Mouse (Mus musculus) hindbrain, postnatal 0 days (tissue): ENCODE results near the gene Myo3b. TPM values are rescaled to one million over a fixed set of nuclear protein-coding genes. Genes with fewer than 3 reads are reported as not detected.
A peak's percentile ranks its signal among the peaks of the same experiment; 100 is the strongest.

ENCODE experiments used
- ATAC-seq: fragments of 200-750 bp; cut with Nextera tagmentation; 2 replicates; pipeline ENCODE4 v1.8.0; 2017; ENCODE audit warnings: mild to moderate bottlenecking, moderate TSS enrichment, moderate library complexity
- DNase-seq: peaks from one replicate; pipeline ENCODE4 v3.0.0-alpha.2; 2015; ENCODE audit warnings: low spot score
- H3K27ac ChIP-seq: fragments of 300-500 bp; sonication (generic); 2 replicates; pipeline ENCODE4 v1.5.1; 2014; ENCODE audit warnings: mild to moderate bottlenecking
- H3K27me3 ChIP-seq: fragments of 300-500 bp; sonication (generic); 2 replicates; pipeline ENCODE4 v1.6.1; 2014; ENCODE audit warnings: low read length, mixed read lengths; ENCODE audit not compliant: insufficient read depth
- H3K36me3 ChIP-seq: fragments of 300-500 bp; sonication (generic); 2 replicates; pipeline ENCODE4 v1.6.1; 2014; ENCODE audit warnings: low read length, mixed read lengths; ENCODE audit not compliant: insufficient read depth
- H3K4me1 ChIP-seq: fragments of 300-500 bp; sonication (generic); 2 replicates; pipeline ENCODE4 v1.6.1; 2014; ENCODE audit warnings: antibody characterized with exemption, low read length, mixed read lengths; ENCODE audit not compliant: insufficient read depth
- H3K4me2 ChIP-seq: fragments of 300-500 bp; sonication (generic); 2 replicates; pipeline ENCODE4 v1.6.1; 2014; ENCODE audit warnings: low read depth, mild to moderate bottlenecking, low read length, moderate library complexity, mixed read lengths
- H3K4me3 ChIP-seq: fragments of 300-500 bp; sonication (generic); 2 replicates; pipeline ENCODE4 v1.5.1; 2014; ENCODE audit warnings: low read length
- H3K9ac ChIP-seq: fragments of 300-500 bp; sonication (generic); replicated peaks from 2 replicates; pipeline ENCODE4 v1.6.1; 2014; ENCODE audit warnings: mild to moderate bottlenecking, low read length, moderate library complexity, mixed read lengths
- H3K9me3 ChIP-seq: fragments of 300-500 bp; sonication (generic); 2 replicates; pipeline ENCODE4 v1.6.1; 2016; ENCODE audit warnings: low read length, mixed read lengths
- CTCF ChIP-seq: IDR thresholded peaks from 2 replicates; pipeline ENCODE4 v1.5.1; 2016; ENCODE audit warnings: antibody characterized with exemption, control low read depth, low read depth
- WGBS: fragments of 180-500 bp; shearing (Covaris S2); extraction: QIAGEN DNeasy Blood & Tissue Kit; methylation state at CpG from one replicate; pipeline ENCODE4 v1.1.7; 2014; 5-methylcytosine and 5-hydroxymethylcytosine counted together
- polyA plus RNA-seq: library from polyadenylated mRNA; unstranded; fragments of >200 nt; fragmentation: Nextera tagmentation; extraction: Ambion mirVana; gene quantifications from 2 replicates; pipeline ENCODE4 v1.2.1, GENCODE M21; 2015
- total RNA-seq: library from RNA; depleted of rRNA; stranded (reverse); fragments of >200 nt; gene quantifications from 2 replicates; pipeline ENCODE4 v1.2.3, GENCODE M21; 2014

Myo3b gene
- total and polyA plus RNA-seq, 2 experiments from 2014 or later: 0.16 to 0.47 TPM

DNA sequence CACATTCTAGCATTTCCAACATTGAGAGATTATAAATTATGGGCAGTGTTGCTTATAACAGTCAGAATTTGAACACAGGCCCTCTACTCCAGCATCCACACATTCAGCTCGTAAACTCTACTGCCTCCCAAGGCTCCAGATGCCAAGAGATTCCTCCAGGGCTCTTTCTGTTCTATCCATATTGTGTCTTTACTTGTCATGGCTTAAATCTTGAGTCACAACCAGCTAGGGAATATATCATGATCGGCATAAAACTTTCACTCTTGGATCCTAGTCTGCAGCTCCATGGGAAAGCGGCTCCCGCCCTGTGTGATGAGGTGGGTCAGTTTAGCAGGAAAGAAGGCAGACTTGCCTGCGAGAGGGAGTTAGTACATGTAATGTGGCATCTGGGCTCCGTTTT is 294.0 kb downstream of the Myo3b start:
- TF ChIP-seq CTCF: no peak
- H3K4me1 ChIP-seq: peaks cover 8% of the 10 kb centered on the region; the same call in 1 of the 2 replicates
- H3K4me3 ChIP-seq: no peak overlapping the region
- DNase-seq: no peak
- no peak overlapping the region for H3K27ac ChIP-seq
- H3K9ac ChIP-seq: no peak overlapping the region
- H3K9me3 ChIP-seq: no peaks in the 10 kb centered on the region
- no peaks in the 10 kb centered on the region for H3K36me3 ChIP-seq
- 92% methylated on average over 6 of the region's 6 CpGs for WGBS
- ATAC-seq: no peak
- no peak overlapping the region for H3K4me2 ChIP-seq
- H3K27me3 ChIP-seq: no peaks in the 10 kb centered on the region

DNA sequence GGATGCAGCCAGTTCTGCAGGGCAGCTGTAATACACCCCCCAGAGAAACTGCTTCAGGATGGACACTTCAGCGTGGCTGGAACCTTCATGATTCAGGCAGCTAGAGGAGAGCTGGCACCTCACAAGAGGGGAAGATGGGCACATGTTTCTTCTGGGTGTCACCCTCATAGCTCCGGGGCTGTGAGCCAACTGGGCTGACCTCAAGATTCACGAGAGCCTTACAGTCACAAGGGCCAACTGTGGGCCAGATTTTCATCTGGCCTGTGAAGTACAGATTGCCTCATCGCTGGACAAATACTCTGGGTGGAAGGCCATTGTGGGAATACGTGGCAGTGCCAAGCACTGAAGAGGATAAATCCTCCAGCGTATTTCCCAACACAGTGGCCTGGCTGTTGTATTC is 294.6 kb downstream of the Myo3b start:
- 63% methylated on average over 6 of the region's 6 CpGs for whole genome bisulfite sequencing
- DNase-seq: no peak
- no peak overlapping the region for H3K9ac ChIP-seq
- H3K4me3 ChIP-seq: no peak overlapping the region
- H3K27ac ChIP-seq: no peak overlapping the region
- no peak for ATAC-seq
- no peak for TF ChIP-seq CTCF
- H3K9me3 ChIP-seq: no peaks in the 10 kb centered on the region
- peaks cover 9% of the 10 kb centered on the region; the same call in 1 of the 2 replicates for H3K4me1 ChIP-seq
- no peaks in the 10 kb centered on the region for H3K27me3 ChIP-seq
- H3K36me3 ChIP-seq: no peaks in the 10 kb centered on the region
- H3K4me2 ChIP-seq: no peak overlapping the region

DNA sequence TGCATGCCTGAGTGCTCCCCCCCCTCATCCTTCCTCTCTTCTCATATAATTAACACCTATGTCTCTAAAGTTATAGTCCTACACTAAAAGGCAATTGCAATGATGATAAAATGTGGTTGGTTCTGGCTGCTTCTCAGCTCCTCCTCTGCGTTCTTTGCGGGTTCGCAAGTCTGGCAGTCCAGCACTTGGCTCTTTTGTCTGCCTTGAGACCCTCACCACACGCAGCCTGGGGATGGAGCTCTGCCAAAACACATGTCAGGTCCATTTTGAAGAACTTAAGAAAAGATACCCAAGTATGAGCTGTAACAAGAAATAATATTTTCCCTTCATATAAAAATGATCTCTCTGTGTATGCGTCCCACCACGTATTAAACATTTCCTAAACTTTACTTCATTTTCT is 297.6 kb downstream of the Myo3b start:
- 0 out of 2 replicates have a peak overlapping the region, but pooled peaks have one; percentile 27 for H3K27ac ChIP-seq
- H3K36me3 ChIP-seq: no peaks in the 10 kb centered on the region
- DNase-seq: peak; percentile 36
- H3K4me2 ChIP-seq: no peak overlapping the region
- peaks cover 9% of the 10 kb centered on the region; the same call in 1 of the 2 replicates for H3K4me1 ChIP-seq
- no peak for TF ChIP-seq CTCF
- no peak overlapping the region for H3K4me3 ChIP-seq
- H3K9me3 ChIP-seq: no peaks in the 10 kb centered on the region
- H3K9ac ChIP-seq: no peak overlapping the region
- no peak for ATAC-seq
- 50% methylated on average over 6 of the region's 6 CpGs for WGBS
- H3K27me3 ChIP-seq: no peaks in the 10 kb centered on the region

DNA sequence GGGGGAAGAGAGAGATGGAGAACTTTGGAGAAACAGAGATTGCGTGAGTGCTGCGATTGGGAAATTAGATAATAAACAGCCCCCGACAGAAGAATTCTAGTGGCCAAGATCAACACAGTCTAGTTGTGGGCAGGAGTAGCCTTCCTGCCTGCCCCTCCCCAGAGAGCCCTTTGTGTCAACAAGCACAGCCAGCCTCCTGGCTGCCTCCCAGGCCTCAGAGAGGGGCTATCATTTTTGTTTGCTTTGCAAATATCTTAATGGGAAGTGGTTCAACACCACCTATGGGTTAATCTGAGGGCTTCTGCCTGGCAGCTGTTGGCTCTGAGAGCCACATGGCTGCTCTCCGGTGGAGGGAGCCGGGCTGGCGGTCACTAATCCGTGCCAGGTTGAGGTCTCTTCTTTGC is 298.3 kb downstream of the Myo3b start:
- peak; percentile 20; the same call in 1 of the 2 replicates for TF ChIP-seq CTCF

DNA sequence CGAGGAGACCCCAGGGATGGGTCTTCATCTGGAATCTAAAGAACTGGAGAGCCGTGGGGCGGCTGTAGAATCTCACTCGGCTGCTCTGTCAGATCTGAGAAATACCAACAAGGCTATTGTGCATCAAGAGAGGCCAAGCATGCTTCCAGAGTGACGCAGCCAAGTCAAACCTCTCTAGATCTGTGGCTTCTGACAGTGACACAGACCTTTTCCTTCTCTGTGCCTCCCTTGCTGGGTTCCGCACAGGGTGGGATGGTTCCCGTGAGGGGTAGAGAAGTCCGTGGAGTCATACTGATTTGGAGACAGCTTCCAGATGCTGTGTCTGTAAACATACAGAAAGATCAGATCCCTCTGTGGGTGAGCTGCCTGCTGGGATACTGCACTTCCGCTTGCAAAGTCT is 298.9 kb downstream of the Myo3b start:
- no peak overlapping the region for H3K4me3 ChIP-seq
- DNase-seq (no peak), ATAC-seq (0 out of 2 replicates have a peak, but pooled peaks have one; percentile 21)
- peak overlapping the region; percentile 27; the same call in 1 of the 2 replicates for H3K27ac ChIP-seq
- 51% methylated on average over 9 of the region's 9 CpGs for WGBS
- peak overlapping the region; percentile 30 for H3K4me2 ChIP-seq
- H3K9ac ChIP-seq: no peak overlapping the region
- H3K36me3 ChIP-seq: no peaks in the 10 kb centered on the region
- peaks cover 9% of the 10 kb centered on the region; the same call in 1 of the 2 replicates for H3K4me1 ChIP-seq
- TF ChIP-seq CTCF: no peak
- no peaks in the 10 kb centered on the region for H3K27me3 ChIP-seq
- H3K9me3 ChIP-seq: no peaks in the 10 kb centered on the region

More for the DNA sequence above, 298.3 kb downstream of the Myo3b start:
- Histone ChIP-seq H3K4me1 (peaks cover 9% of the 10 kb centered on the region; the same call in 1 of the 2 replicates), H3K4me2 (peak overlapping the region; percentile 30), H3K36me3 (no peaks in the 10 kb centered on the region), H3K9ac (no peak overlapping the region), H3K27ac (peak overlapping the region; percentile 27; the same call in 1 of the 2 replicates), H3K9me3 (no peaks in the 10 kb centered on the region), H3K4me3 (no peak overlapping the region), H3K27me3 (no peaks in the 10 kb centered on the region)
- ATAC-seq (peak; percentile 77), DNase-seq (peak; percentile 74)
- 30% methylated on average over 7 of the region's 7 CpGs for WGBS

DNA sequence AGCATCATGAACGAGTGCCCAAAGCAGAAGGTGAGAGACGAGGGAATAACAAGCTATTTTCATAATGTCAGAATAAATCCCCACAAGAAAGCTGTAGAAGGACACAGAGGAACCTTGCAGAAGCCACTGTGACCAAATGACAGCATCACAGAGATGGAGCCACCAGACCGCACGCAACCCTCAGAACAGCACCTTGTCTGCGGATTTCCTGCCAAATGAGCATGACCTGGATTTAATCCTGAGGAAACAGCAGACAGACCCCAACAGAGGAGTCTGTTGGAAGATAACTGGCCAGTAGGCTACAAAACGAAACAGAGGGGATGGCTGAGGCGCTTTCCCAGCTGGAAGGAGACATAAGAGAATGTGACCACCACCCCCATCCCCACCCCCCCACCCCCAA is 300.1 kb downstream of the Myo3b start:
- WGBS: 67% methylated on average over 7 of the region's 7 CpGs

DNA sequence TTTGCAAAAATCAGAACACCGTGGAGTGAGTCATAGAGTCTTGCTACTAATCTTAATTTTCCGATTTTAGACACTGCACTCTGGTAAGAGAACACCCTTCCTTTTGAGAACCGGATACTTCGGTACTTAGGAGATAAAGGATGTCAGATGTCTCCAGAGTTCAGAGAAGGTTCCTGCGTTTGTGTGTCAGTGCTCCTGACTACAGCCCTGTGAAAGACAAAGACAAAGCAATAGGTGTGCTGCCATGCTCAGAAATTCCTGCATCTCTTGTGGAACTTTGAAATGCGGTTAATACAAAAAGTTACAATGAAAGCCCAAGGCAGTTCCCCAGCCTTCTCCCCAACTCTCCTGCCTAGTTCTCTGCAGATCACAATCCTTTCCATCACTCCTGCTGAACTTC is 300.6 kb downstream of the Myo3b start:
- ATAC-seq: no peak
- no peak overlapping the region for H3K4me2 ChIP-seq
- no peaks in the 10 kb centered on the region for H3K9me3 ChIP-seq
- no peaks in the 10 kb centered on the region for H3K36me3 ChIP-seq
- H3K9ac ChIP-seq: no peak overlapping the region
- no peak overlapping the region for H3K27ac ChIP-seq
- no peak for DNase-seq
- H3K4me1 ChIP-seq: peaks cover 9% of the 10 kb centered on the region; the same call in 1 of the 2 replicates
- TF ChIP-seq CTCF: no peak
- no peaks in the 10 kb centered on the region for H3K27me3 ChIP-seq
- no peak overlapping the region for H3K4me3 ChIP-seq
- 62% methylated on average over 6 of the region's 6 CpGs for WGBS

More for the DNA sequence above, 300.1 kb downstream of the Myo3b start:
- H3K4me2 ChIP-seq: no peak overlapping the region
- H3K36me3 ChIP-seq: no peaks in the 10 kb centered on the region
- no peak overlapping the region for H3K4me3 ChIP-seq
- peak; percentile 42 for DNase-seq
- H3K27me3 ChIP-seq: no peaks in the 10 kb centered on the region
- H3K4me1 ChIP-seq: peaks cover 9% of the 10 kb centered on the region; the same call in 1 of the 2 replicates
- H3K9me3 ChIP-seq: no peaks in the 10 kb centered on the region
- ATAC-seq: no peak
- no peak overlapping the region for H3K27ac ChIP-seq
- H3K9ac ChIP-seq: no peak overlapping the region
- TF ChIP-seq CTCF: no peak
